29 mouse cellular contexts compared by ENCODE assay signal in the genomic region with DNA sequence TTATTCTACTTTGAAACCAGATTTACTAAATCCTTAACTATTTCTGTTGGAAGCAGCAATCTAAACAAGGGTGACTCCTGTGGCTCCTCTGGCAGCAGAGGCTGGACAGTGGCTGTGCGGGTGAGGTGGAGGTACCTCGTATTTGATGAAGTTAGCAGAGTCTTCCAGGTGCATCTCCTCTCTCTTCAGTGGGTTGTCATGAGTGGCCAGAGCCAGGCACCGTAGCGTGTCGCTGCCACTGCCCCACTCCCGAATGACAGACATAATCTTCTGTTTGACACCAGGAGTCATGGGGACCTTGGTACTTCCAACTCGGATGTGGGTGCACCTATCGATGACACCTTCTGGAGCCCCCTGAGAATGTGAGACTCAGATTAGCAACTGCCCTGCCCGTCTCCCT.
"Had no signal": no experiment of that assay in that cellular context is flagged by ENCODE, and none has a peak within 500 bp of the region (broad histone marks: within the 10 kb centered on the region; RNA-seq: fewer than 3 reads in every experiment).

No protein-coding gene starts in this region.

- H3K27me3 ChIP-seq: heart, embryonic 12.5 days; heart, embryonic 13.5 days; heart, embryonic 15.5 days; hindbrain, embryonic 12.5 days; hindbrain, embryonic 13.5 days; hindbrain, embryonic 15.5 days; intestine, embryonic 15.5 days; kidney, embryonic 15.5 days had no signal

- H3K4me3 ChIP-seq: heart, embryonic 12.5 days; heart, embryonic 13.5 days; heart, embryonic 15.5 days; hindbrain, embryonic 10.5 days; hindbrain, embryonic 12.5 days; hindbrain, embryonic 13.5 days; hindbrain, embryonic 15.5 days; intestine, embryonic 15.5 days; kidney, embryonic 15.5 days; layer of hippocampus, adult 2 months; left cerebral cortex, adult 2 months had no signal

- H3K4me1 ChIP-seq: heart, embryonic 12.5 days; heart, embryonic 13.5 days; heart, embryonic 15.5 days; hindbrain, embryonic 10.5 days; hindbrain, embryonic 12.5 days; hindbrain, embryonic 13.5 days; hindbrain, embryonic 15.5 days; intestine, embryonic 15.5 days; kidney, embryonic 15.5 days had no signal

- H3K9ac ChIP-seq: heart, embryonic 12.5 days; heart, embryonic 13.5 days; heart, embryonic 15.5 days; hindbrain, embryonic 12.5 days; hindbrain, embryonic 13.5 days; hindbrain, embryonic 14.5 days; hindbrain, embryonic 15.5 days; intestine, embryonic 15.5 days; kidney, embryonic 15.5 days had no signal

- H3K9me3 ChIP-seq: heart, embryonic 12.5 days; heart, embryonic 13.5 days; heart, embryonic 15.5 days; hindbrain, embryonic 10.5 days; hindbrain, embryonic 12.5 days; hindbrain, embryonic 13.5 days; hindbrain, embryonic 15.5 days; intestine, embryonic 15.5 days; kidney, embryonic 15.5 days had no signal

- DNase-seq: heart, postnatal 14 days; heart, postnatal 36 days; heart, postnatal 4 days; kidney, adult 11 months; kidney, adult 18-20 months; kidney, adult 2 months; kidney, adult 8-10 months; kidney, adult 9 months; kidney, postnatal 10 days; kidney, postnatal 14 days; kidney, postnatal 25 days; kidney, postnatal 36 days; kidney, postnatal 4 days; layer of hippocampus, adult 9-11 months; layer of hippocampus, postnatal 36 days had no signal

- H3K27ac ChIP-seq: heart, embryonic 13.5 days; heart, embryonic 15.5 days; hindbrain, embryonic 10.5 days; hindbrain, embryonic 12.5 days; hindbrain, embryonic 13.5 days; hindbrain, embryonic 14.5 days; hindbrain, embryonic 15.5 days; hindbrain, postnatal 0 days; intestine, embryonic 15.5 days; kidney, embryonic 15.5 days; kidney, postnatal 0 days; layer of hippocampus, adult 2 months; left cerebral cortex, adult 2 months had no signal
